Mouse (Mus musculus) thymus, adult 2 months (tissue): ENCODE data around the gene Cyp2t4.

Experiments used
- CTCF ChIP-seq: fragments of 200-500 bp; IDR thresholded peaks from 2 replicates; pipeline ENCODE4 v1.5.1; 2012; ENCODE audit warnings: mild to moderate bottlenecking, control low read depth, low read length, moderate library complexity, borderline replicate concordance; ENCODE audit not compliant: control insufficient read depth, poor library complexity, insufficient read depth; ENCODE audit errors: extremely low read depth
- POLR2A ChIP-seq: fragments of 200-500 bp; IDR thresholded peaks from 2 replicates; pipeline ENCODE4 v1.6.1; 2012; ENCODE audit warnings: mild to moderate bottlenecking, low read length, control low read depth, moderate library complexity; ENCODE audit not compliant: control insufficient read depth, poor library complexity, insufficient read depth; ENCODE audit errors: extremely low read depth

GRCm38 (mm10) chr7:27119676-27120075 is 33.8 kb upstream of the Cyp2t4 start, which contains the start of gene Cyp2f2:
- TF ChIP-seq CTCF: no peak
- TF ChIP-seq POLR2A: no peak
